Mouse (Mus musculus): Measurements from ENCODE around the gene Nkx1-2. TPM values are rescaled to one million over a fixed set of nuclear protein-coding genes. Genes with fewer than 3 reads are reported as not detected.
A peak's percentile ranks its signal among the peaks of the same experiment; 100 is the strongest.

Nkx1-2 gene
- polyA plus RNA-seq, 1 experiment from 2014 or later, result not detected

GRCm38 (mm10) chr7:132570071-132570470 lies 29.4 kb downstream of the Nkx1-2 start:
- WGBS, result 79% methylated on average over 5 of the region's 5 CpGs
- peaks cover 10% of the 10 kb centered on the region; the same call in 1 of the 2 replicates for H3K4me1 ChIP-seq (ENCODE audit: control insufficient read depth, insufficient read depth, low read length)
- no peak for ATAC-seq (ENCODE audit: insufficient number of reproducible peaks, insufficient read depth, low FRiP score, low read depth)

DNA sequence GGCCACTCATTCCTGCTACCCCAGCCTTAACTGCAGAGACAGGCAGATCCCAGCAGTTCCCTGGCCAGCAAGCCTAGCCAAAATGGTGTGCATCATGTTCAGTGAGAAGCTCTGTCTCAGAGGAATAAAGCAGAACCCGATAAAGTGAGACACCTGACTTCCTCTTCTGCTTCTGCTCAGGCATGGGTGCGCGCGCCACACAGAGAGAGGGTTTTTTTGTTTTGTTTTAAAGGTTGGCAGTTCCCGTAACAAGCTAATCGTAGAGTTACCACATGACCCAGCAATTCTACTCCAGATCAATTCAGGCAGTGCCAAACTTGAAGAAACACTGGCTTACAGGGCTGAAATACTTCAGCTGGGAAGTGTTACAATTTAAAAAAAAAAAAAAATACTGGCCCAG lies 30.6 kb downstream of the Nkx1-2 start:
- WGBS, result 92% methylated on average over 6 of the region's 6 CpGs
- peaks cover 8% of the 10 kb centered on the region; the same call in 1 of the 2 replicates for H3K4me1 ChIP-seq (ENCODE audit: control insufficient read depth, insufficient read depth, low read length)
- ATAC-seq (ENCODE audit: insufficient number of reproducible peaks, insufficient read depth, low FRiP score, low read depth), result no peak
- no peak overlapping the region for H3K9ac ChIP-seq (replicated peaks; ENCODE audit: low read depth, low read length)
- no peaks in the 10 kb centered on the region for H3K9me3 ChIP-seq (ENCODE audit: control insufficient read depth, low read depth, low read length)
- H3K4me3 ChIP-seq (ENCODE audit: low read depth, low read length), result no peak overlapping the region
- no peak overlapping the region for H3K27ac ChIP-seq (ENCODE audit: low read length)
- peaks cover 17% of the 10 kb centered on the region for H3K36me3 ChIP-seq (ENCODE audit: control insufficient read depth, insufficient read depth, low read length)
- H3K27me3 ChIP-seq (ENCODE audit: control insufficient read depth, insufficient read depth, low read length), result no peaks in the 10 kb centered on the region
- H3K4me2 ChIP-seq (replicated peaks; ENCODE audit: low read depth, low read length), result no peak overlapping the region

More at GRCm38 (mm10) chr7:132570071-132570470, 29.4 kb downstream of the Nkx1-2 start:
- Histone ChIP-seq H3K4me3 (ENCODE audit: low read depth, low read length) (no peak overlapping the region), H3K9ac (replicated peaks; ENCODE audit: low read depth, low read length) (no peak overlapping the region), H3K4me2 (replicated peaks; ENCODE audit: low read depth, low read length) (no peak overlapping the region), H3K27me3 (ENCODE audit: control insufficient read depth, insufficient read depth, low read length) (no peaks in the 10 kb centered on the region), H3K36me3 (ENCODE audit: control insufficient read depth, insufficient read depth, low read length) (peaks cover 8% of the 10 kb centered on the region), H3K27ac (ENCODE audit: low read length) (no peak overlapping the region), H3K9me3 (ENCODE audit: control insufficient read depth, low read depth, low read length) (no peaks in the 10 kb centered on the region)

GRCm38 (mm10) chr7:132565831-132566230 lies 33.6 kb downstream of the Nkx1-2 start:
- Histone ChIP-seq H3K4me3 (ENCODE audit: low read depth, low read length) (no peak overlapping the region), H3K4me2 (replicated peaks; ENCODE audit: low read depth, low read length) (no peak overlapping the region), H3K27ac (ENCODE audit: low read length) (no peak overlapping the region), H3K4me1 (ENCODE audit: control insufficient read depth, insufficient read depth, low read length) (no peaks in the 10 kb centered on the region), H3K36me3 (ENCODE audit: control insufficient read depth, insufficient read depth, low read length) (peaks cover 43% of the 10 kb centered on the region), H3K9ac (replicated peaks; ENCODE audit: low read depth, low read length) (no peak overlapping the region), H3K9me3 (ENCODE audit: control insufficient read depth, low read depth, low read length) (no peaks in the 10 kb centered on the region), H3K27me3 (ENCODE audit: control insufficient read depth, insufficient read depth, low read length) (no peaks in the 10 kb centered on the region)
- WGBS, result 46% methylated on average over 1 of the region's 1 CpGs
- ATAC-seq (ENCODE audit: insufficient number of reproducible peaks, insufficient read depth, low FRiP score, low read depth), result no peak

DNA sequence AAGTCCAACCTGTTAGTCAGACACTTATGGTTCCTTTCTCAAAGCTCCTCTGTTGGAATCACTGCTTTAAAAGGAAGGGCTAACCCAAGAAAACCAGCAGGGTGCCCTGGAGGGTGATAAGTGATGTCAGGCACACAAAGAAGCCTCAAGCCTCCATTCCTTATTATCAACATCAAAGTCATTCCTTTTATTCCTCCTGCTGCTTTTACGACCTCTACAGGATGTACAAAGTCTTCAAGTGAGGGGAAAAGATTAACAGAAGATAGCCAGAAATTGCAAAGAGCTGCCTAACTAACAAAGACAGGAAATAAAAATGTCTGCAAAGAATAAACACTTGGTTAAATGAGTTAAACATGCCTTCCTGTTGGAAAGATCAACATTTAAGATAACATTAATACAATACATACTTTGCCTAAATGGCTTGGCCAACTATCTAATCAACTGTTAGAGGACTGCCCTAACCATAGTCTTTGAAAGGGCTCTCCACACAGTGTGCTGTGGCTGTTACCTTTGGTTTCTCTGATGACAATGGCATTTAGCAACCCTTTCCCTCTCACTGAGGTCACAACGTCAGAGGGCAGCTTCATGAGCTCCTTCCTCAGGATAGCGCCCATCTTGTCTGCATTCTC lies 40.2 kb downstream of the Nkx1-2 start:
- 0 out of 2 replicates have a peak, but pooled peaks have one; percentile 28 for ATAC-seq (ENCODE audit: insufficient number of reproducible peaks, insufficient read depth, low FRiP score, low read depth)
- WGBS, result 29% methylated on average over 3 of the region's 3 CpGs

DNA sequence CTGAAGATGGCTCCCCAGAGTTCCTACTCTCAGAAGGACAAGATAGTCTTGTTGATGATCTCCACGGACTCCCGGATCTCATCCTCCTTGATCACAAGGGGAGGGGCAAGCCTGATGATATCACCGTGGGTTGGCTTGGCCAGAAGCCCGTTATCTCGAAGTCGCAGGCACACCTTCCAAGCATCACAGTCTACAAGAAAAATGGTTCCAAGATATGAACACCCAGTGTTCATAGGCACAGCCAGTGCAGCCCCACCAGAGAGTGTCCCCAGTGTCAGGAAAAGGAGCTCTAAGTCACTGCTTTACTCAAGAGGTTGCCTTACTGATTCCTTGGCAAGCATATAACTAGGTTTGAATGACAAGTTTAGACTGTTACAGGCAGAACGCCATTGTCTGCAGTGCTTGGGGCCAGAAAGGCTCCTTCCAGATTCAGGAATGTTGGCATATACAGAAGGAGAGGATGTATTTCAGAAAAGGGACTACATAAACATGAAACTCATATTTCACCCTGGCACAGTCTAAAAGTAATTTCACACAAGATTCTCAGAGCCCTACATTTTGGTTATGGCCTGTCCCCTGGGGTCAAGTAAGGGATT lies 41.2 kb downstream of the Nkx1-2 start:
- H3K4me1 ChIP-seq (ENCODE audit: control insufficient read depth, insufficient read depth, low read length), result no peaks in the 10 kb centered on the region
- no peaks in the 10 kb centered on the region for H3K9me3 ChIP-seq (ENCODE audit: control insufficient read depth, low read depth, low read length)
- H3K4me2 ChIP-seq (replicated peaks; ENCODE audit: low read depth, low read length), result no peak overlapping the region
- no peak overlapping the region for H3K4me3 ChIP-seq (ENCODE audit: low read depth, low read length)
- no peak overlapping the region for H3K9ac ChIP-seq (replicated peaks; ENCODE audit: low read depth, low read length)
- H3K27ac ChIP-seq (ENCODE audit: low read length), result no peak overlapping the region
- ATAC-seq (ENCODE audit: insufficient number of reproducible peaks, insufficient read depth, low FRiP score, low read depth), result no peak; the same call in 1 of the 2 replicates
- H3K36me3 ChIP-seq (ENCODE audit: control insufficient read depth, insufficient read depth, low read length), result peaks cover 56% of the 10 kb centered on the region
- 87% methylated on average over 7 of the region's 7 CpGs for WGBS
- no peaks in the 10 kb centered on the region for H3K27me3 ChIP-seq (ENCODE audit: control insufficient read depth, insufficient read depth, low read length)

More for the DNA sequence above, 40.2 kb downstream of the Nkx1-2 start:
- Histone ChIP-seq H3K4me1 (ENCODE audit: control insufficient read depth, insufficient read depth, low read length) (no peaks in the 10 kb centered on the region), H3K36me3 (ENCODE audit: control insufficient read depth, insufficient read depth, low read length) (peaks cover 67% of the 10 kb centered on the region), H3K27me3 (ENCODE audit: control insufficient read depth, insufficient read depth, low read length) (no peaks in the 10 kb centered on the region), H3K27ac (ENCODE audit: low read length) (no peak overlapping the region), H3K4me2 (replicated peaks; ENCODE audit: low read depth, low read length) (no peak overlapping the region), H3K4me3 (ENCODE audit: low read depth, low read length) (no peak overlapping the region), H3K9ac (replicated peaks; ENCODE audit: low read depth, low read length) (no peak overlapping the region), H3K9me3 (ENCODE audit: control insufficient read depth, low read depth, low read length) (no peaks in the 10 kb centered on the region)

- H3K27ac ChIP-seq (ENCODE audit: low read length), result no peak overlapping the region
- 90% methylated on average over 5 of the region's 5 CpGs for WGBS
- peaks cover 40% of the 10 kb centered on the region for H3K36me3 ChIP-seq (ENCODE audit: control insufficient read depth, insufficient read depth, low read length)
- no peaks in the 10 kb centered on the region for H3K9me3 ChIP-seq (ENCODE audit: control insufficient read depth, low read depth, low read length)
- ATAC-seq (ENCODE audit: insufficient number of reproducible peaks, insufficient read depth, low FRiP score, low read depth), result no peak
- no peaks in the 10 kb centered on the region for H3K27me3 ChIP-seq (ENCODE audit: control insufficient read depth, insufficient read depth, low read length)
- no peak overlapping the region for H3K4me2 ChIP-seq (replicated peaks; ENCODE audit: low read depth, low read length)
- no peaks in the 10 kb centered on the region for H3K4me1 ChIP-seq (ENCODE audit: control insufficient read depth, insufficient read depth, low read length)
- no peak overlapping the region for H3K9ac ChIP-seq (replicated peaks; ENCODE audit: low read depth, low read length)
- H3K4me3 ChIP-seq (ENCODE audit: low read depth, low read length), result no peak overlapping the region
Observed at GRCm38 (mm10) chr7:132556575-132556974, 42.9 kb downstream of the Nkx1-2 start.

GRCm38 (mm10) chr7:132555911-132556310 lies 43.5 kb downstream of the Nkx1-2 start:
- H3K27ac ChIP-seq (ENCODE audit: low read length), result no peak overlapping the region
- no peak overlapping the region for H3K9ac ChIP-seq (replicated peaks; ENCODE audit: low read depth, low read length)
- 19% methylated on average over 4 of the region's 4 CpGs for WGBS
- H3K9me3 ChIP-seq (ENCODE audit: control insufficient read depth, low read depth, low read length), result no peaks in the 10 kb centered on the region
- H3K36me3 ChIP-seq (ENCODE audit: control insufficient read depth, insufficient read depth, low read length), result peaks cover 36% of the 10 kb centered on the region
- H3K27me3 ChIP-seq (ENCODE audit: control insufficient read depth, insufficient read depth, low read length), result no peaks in the 10 kb centered on the region
- no peaks in the 10 kb centered on the region; the same call in 1 of the 2 replicates for H3K4me1 ChIP-seq (ENCODE audit: control insufficient read depth, insufficient read depth, low read length)
- no peak for ATAC-seq (ENCODE audit: insufficient number of reproducible peaks, insufficient read depth, low FRiP score, low read depth)
- no peak overlapping the region for H3K4me2 ChIP-seq (replicated peaks; ENCODE audit: low read depth, low read length)
- no peak overlapping the region for H3K4me3 ChIP-seq (ENCODE audit: low read depth, low read length)

GRCm38 (mm10) chr7:132554091-132554490 lies 45.3 kb downstream of the Nkx1-2 start:
- H3K4me3 ChIP-seq (ENCODE audit: low read depth, low read length), result no peak overlapping the region
- H3K27ac ChIP-seq (ENCODE audit: low read length), result no peak overlapping the region
- no peak overlapping the region for H3K9ac ChIP-seq (replicated peaks; ENCODE audit: low read depth, low read length)
- no peak for ATAC-seq (ENCODE audit: insufficient number of reproducible peaks, insufficient read depth, low FRiP score, low read depth)
- H3K36me3 ChIP-seq (ENCODE audit: control insufficient read depth, insufficient read depth, low read length), result peaks cover 21% of the 10 kb centered on the region; the same call in 1 of the 2 replicates
- H3K4me2 ChIP-seq (replicated peaks; ENCODE audit: low read depth, low read length), result no peak overlapping the region
- H3K9me3 ChIP-seq (ENCODE audit: control insufficient read depth, low read depth, low read length), result no peaks in the 10 kb centered on the region
- WGBS, result 54% methylated on average over 2 of the region's 2 CpGs
- no peaks in the 10 kb centered on the region; the same call in 1 of the 2 replicates for H3K4me1 ChIP-seq (ENCODE audit: control insufficient read depth, insufficient read depth, low read length)
- no peaks in the 10 kb centered on the region for H3K27me3 ChIP-seq (ENCODE audit: control insufficient read depth, insufficient read depth, low read length)

All from stomach, embryonic 14.5 days (tissue).